Mouse (Mus musculus) 3134 (cell line): Measurements from ENCODE around the gene Sdhb.
A peak's percentile ranks its signal among the peaks of the same experiment; 100 is the strongest.

Source experiments
- DNase-seq: peaks from one replicate; pipeline ENCODE4 v3.0.0-alpha.2; 2011; ENCODE audit warnings: low spot score; ENCODE audit not compliant: insufficient read length; ENCODE audit errors: extremely low read depth

Sdhb gene

GRCm38 (mm10) chr4:140974408-140974807 is 13.4 kb downstream of the Sdhb start:
- DNase-seq = no peak

GRCm38 (mm10) chr4:140975356-140975755 is 14.4 kb downstream of the Sdhb start:
- no peak for DNase-seq

DNA sequence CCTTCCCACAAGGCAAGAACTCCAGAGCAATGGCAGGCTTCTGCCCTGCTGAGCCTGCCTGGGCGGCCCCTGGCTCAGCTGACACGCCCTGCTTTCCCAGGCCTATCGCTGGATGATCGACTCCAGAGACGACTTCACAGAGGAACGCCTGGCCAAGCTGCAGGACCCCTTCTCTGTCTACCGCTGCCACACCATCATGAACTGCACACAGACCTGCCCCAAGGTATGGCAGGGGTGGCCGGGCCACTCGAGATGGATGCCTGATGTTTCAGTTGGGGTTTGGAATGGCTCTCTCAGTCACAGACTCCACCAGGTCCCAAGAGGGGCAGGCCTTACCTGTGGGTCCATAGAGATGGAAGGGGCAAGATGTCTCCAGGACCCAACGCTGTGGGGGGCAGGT is 16.3 kb downstream of the Sdhb start:
- no peak for DNase-seq

- no peak for DNase-seq
These were observed 17.1 kb downstream of the Sdhb start for GRCm38 (mm10) chr4:140977886-140978692.

- no peak for DNase-seq
These were observed 20.6 kb downstream of the Sdhb start for GRCm38 (mm10) chr4:140981605-140982004.

GRCm38 (mm10) chr4:140982808-140983207 is 21.8 kb downstream of the Sdhb start:
- DNase-seq = no peak

DNA sequence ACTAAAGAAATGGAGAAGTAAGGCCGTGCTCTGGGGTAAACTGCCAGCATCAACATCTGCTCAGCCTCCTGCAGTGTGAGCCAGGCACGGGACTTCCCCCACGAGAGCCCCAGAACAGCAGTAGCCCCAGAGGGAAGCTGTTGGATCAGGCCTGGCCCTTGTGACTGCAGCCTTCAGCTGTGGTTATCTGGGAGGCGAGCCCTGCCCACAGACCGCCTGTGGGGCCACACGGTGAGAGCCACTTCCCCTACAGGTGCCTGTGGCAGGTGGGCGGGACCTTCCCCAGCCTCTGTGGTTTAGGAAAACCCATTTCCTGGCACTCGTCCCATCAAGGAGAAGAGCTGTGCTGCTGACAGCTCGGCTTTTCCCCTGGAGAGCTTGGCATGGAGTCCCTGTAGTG is 22.4 kb downstream of the Sdhb start:
- peak; percentile 78 for DNase-seq

DNA sequence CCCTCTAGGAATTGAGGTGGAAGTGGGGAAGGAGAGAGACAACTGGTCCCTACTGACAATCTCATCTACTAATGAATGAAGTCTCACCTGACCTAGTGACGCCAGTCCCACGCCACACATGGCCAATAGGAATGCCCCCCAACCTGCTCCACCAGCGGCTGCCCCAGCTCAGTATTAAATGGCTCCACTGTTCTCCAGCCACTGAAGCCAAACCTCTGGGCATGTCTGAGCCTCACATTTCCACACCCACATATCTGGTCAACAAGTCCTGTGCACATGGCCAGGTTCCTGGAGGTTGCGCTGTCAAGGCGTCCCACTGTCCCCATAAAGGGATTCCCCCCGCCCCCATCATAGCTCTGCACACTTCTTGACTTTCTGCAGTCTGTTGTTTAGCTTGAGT is 23.5 kb downstream of the Sdhb start:
- no peak for DNase-seq

DNA sequence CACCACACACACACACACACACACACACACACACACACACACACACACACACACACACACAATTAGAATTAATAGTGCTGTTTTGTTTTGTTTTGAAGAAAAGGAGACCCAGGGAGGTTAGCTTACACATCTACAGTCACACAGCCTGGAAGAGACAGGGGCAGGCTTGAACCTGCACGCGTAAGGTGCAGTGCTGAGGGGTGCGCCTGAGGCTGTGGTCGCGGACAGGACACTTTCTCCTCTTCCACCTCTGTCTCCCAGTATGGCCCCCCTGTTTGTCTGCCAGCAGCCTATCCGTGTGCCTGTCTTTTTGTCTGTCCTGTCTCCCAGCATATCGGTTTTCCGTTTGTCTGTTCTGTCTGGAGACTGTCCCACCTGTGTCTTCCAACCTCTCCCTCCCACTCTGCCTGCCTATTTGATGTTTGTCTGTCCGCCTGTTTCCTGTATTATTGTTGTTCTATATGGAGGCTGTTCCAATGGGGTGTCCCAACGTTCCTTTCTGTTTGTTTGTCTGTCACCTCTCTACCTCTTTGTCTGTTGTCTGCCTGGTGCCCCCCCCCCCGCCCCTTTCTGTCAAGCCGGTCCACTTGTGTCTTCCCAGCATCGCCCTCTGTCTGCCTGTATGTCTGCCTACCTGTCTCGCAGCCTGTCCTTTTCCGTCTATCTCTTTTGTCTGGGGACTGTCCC is 25.2 kb downstream of the Sdhb start:
- no peak for DNase-seq

- DNase-seq = peak; percentile 89
These were observed 25.9 kb downstream of the Sdhb start, which contains the start of gene Atp13a2 for GRCm38 (mm10) chr4:140986711-140987395. Atp13a2 (plus strand) TSS chr4:140986873.

- DNase-seq = no peak
These were observed 26.5 kb downstream of the Sdhb start for GRCm38 (mm10) chr4:140987476-140987875.

GRCm38 (mm10) chr4:140988706-140989290 is 27.8 kb downstream of the Sdhb start:
- DNase-seq = no peak

DNA sequence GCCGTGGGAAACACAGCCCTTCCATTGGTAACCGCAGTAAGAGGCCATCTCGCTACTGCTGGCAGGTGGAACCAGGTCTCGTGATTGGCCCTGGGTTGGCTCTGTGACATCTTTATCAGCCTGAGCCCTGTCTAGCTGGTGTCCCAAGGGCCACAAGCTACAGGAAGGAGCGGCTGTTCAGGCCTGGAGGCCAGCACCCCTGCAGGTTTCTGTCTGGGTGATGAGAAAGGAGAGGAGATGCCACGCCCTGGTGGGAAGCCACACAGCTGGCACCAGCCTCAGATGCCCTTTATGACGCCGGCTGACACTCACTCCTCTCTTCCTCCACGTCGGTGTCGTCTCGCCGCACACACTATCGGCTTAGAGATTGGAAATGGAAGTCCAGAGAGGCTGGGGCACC is 28.4 kb downstream of the Sdhb start:
- DNase-seq = no peak

DNA sequence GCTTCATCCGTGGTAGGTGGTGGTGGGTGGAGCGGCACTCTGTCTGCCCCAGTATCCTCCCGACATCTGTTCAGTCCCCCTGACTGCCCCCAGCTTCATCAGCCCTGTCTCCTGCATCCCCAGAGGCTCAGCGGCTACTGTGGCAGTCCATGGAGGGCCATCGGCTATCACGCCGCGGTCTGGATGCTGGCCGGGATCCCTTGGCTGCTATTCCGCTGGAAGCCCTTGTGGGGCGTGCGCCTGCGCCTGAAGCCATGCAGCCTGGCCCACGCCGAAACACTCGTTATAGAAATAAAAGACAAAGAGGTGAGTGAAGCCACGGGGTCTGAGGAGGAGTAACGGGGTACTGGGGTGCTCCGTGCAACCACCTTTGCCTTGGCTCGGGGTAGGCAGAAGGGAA is 31.2 kb downstream of the Sdhb start:
- no peak for DNase-seq

DNA sequence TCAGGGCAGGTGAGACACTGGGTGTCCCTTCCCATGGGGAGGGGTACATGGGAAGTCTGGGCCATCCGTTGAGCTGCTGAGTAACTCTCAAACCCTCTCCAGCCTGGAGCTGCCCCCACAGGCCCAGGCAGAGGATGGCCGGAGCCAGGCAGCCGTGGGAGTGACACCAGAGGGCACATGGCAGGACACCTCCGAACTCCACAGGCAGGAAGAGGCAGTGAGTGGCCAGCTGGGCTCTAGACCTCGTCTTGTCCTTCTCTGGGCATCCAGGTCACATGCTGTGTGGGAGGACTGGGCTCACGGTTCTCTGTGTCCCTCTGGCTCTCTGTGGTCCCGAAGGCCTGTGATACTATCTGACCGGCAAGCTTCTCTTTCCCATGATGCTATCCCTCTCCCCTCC is 32.8 kb downstream of the Sdhb start:
- no peak for DNase-seq

- DNase-seq = no peak
These were observed 34.8 kb downstream of the Sdhb start for GRCm38 (mm10) chr4:140995811-140996210.

DNA sequence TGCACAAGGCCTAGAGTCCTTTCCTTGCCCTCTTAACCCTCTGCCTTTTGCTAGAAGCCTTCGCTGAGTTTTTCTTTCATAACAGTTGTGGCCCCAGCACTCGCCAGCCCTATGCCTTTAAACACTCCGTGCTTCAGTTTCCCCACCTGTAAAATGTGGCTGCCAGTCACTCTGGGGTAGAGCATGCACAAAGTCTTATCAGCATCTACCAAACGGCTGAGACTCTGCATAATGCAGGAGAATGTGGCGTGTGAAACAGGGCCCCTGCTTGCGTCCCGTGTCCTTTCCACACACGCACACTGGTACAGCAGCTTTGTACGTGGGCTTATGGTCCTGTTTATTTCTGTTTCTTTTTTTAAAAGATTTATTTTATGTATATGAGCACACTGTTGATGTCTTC is 35.8 kb downstream of the Sdhb start:
- DNase-seq = no peak

DNA sequence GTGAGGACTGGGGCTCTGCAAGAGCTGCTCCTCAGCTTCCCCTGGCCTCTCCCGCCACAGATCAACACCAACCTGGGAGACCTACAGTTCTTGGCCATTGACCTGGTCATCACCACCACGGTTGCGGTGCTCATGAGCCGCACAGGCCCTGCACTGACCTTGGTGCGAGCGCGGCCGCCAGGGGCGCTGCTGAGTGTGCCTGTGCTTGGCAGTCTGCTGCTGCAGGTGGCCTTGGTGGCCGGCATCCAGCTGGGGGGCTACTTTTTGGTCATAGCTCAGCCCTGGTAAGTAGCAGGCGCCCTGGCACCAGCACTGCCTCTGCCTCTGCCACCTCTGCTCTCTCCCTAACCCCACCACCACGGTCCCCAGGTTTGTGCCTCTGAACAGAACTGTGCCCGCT is 45.0 kb downstream of the Sdhb start:
- DNase-seq = no peak

GRCm38 (mm10) chr4:141008028-141008427 is 47.0 kb downstream of the Sdhb start:
- DNase-seq = peak; percentile 93

DNA sequence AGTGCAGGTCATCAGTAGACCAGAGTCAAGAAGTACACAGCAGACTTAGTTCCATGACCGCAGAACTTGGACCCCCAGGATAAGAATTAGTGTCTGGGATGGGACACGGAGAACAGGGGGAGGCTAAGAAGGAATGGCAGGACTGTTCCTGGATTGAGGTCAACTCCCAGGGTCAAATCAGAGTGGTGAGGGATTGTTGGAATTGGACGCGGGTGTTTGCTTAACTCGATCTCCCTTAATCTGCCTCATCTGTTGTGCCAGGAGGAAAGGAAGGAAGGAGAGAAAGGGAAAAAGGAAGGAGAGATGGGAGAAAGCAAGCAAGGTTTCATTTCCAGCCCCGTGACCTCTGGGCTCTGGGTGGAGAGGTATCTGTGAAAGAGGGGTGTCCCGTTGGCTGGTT is 49.1 kb downstream of the Sdhb start, which contains the start of gene Mfap2:
Mfap2 (plus strand) TSS at position 301 of the 400 bp plus-strand sequence.
- DNase-seq = no peak

GRCm38 (mm10) chr4:141010526-141010925 is 49.5 kb downstream of the Sdhb start:
- DNase-seq = no peak
